Mouse (Mus musculus): ENCODE results near the gene Sptlc2. TPM values are rescaled to one million over a fixed set of nuclear protein-coding genes. Genes with fewer than 3 reads are reported as not detected.
A peak's percentile ranks its signal among the peaks of the same experiment; 100 is the strongest.

Gene Sptlc2
- total RNA-seq (2021), result 174 and 200 TPM in 2 replicates
- long read RNA-seq, experiment 1, full-length matches to known transcripts, result 116 of 134 reads
- long read RNA-seq, experiment 1, partial matches to known transcripts, result 4 of 134 reads
- long read RNA-seq, experiment 1, other reads (novel, unspliced or antisense), result 14 of 134 reads
- long read RNA-seq, experiment 2, full-length matches to known transcripts, result 67 of 84 reads
- long read RNA-seq, experiment 2, partial matches to known transcripts, result 5 of 84 reads
- long read RNA-seq, experiment 2, other reads (novel, unspliced or antisense), result 12 of 84 reads

DNA sequence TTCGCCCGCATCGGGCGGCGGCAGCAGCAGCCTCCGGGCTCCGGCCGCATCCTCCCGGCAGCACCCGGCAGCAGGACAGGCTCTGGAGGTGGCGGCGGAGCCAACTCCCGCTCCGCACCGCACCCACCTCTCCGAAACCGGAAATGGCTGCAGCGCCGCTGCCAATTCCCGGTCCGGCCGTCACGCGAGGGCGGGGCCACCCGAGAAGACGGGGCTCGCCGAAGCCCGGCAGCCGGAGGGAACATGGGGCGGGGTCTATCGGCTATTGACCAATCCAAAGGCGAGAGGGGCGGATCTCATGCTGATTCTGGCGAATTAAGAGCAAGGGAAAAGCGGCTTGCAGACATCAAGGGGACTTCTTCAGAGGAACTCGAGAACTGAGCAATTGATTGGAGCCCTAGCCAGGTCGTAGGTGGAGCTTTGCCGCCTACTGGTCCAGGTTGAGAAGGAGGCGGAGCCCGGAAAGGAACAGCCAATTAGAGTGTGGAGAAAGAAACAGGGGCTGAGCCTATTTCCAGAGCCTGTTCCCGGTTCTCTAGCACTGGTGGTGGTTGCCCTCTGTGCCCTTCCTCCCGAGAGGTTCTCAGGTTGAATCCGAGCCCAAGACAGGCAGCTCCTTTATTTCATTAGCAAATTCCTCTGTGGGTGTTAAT lies at the start of gene Sptlc2:
Gene Sptlc2 (minus strand): TSS at position 234 of the 653 bp plus-strand sequence.
- peak; percentile 100 for DNase-seq

DNA sequence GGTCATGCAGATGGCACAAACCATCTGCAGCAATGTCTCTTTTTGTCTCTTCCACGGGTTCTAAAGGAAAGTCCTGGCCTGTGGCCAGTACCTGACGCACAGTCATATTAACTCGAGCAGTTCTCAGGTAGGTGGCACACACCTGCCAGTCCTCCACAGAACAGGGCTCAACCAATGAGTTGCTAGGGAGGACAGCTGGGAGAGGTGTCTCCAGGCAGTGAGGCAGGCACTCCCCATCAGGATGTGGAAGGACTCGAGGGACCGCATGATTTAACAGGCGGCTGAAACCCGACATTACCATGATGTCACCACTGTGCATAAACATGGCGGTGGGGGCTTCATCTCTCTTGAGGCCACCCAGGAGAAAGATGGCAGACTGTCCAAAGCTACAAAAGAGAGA lies 40.7 kb upstream of the Sptlc2 start:
- no peak for DNase-seq

DNA sequence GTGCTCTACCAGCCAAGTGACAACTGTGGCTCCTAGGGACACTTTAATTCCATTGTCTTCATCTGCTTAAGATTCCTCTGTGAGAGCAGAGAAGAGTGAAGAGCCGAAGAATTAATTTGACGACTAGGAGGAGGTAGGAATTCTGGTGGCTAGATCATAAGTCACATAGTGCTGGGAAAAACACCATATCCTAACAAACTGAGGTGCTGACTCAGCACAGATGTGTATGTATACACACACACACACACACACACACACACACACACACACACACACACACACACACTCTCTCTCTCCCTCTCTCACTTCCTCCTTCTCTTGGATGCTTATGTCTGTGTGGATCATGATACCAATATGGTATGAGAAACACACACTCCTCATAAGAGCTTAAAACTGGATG lies 40.1 kb upstream of the Sptlc2 start:
- DNase-seq, result no peak

DNA sequence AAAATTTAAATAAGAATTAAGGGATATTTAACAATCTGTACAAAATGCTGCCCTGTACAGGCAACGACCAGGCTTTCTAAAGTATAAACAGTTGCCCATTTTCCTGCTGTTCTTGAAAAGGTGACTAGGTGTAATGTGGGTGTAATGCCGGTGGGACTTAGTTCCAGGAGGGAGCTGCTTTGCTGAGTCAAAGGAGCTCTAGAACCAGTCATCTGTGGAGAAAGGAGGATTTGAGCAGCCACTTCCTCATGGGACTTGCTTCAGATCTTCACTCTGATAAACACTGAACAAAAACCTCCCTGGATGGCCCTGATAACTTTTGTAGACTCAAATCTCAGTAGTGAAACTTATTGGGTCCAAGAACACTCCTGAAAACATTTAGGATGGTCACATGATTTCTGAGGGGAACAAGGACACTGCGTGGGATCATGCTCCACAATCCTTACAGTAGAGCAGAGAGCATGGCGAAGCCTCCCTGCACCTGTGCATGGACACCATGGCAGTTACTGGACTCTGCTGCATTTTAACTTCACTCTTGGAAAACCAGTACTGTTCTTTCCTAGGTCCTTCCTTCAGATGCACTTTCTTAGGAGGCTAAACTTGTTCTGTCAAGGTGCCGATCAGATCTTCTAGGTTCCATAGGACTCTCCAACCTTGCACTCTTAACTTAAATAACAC lies 38.3 kb upstream of the Sptlc2 start:
- no peak for DNase-seq

DNA sequence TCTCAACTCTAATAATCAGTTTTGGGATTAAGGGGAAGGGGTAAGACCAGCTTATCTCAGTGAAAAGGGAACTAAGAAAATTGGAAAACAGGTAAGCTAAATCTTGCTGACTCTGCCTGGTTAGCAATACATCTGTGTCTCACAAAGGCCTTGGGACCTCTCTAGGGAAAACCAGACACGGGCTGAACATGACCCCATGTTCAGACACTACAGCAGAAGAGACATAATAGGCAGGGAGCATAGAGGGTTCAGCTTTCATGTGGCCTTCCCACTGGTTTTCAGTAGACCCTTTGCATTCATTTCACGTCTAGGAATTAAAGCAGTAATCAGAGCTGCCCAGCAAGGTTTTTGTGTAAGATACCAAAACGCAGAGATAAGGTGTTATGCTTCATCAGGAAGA lies 36.4 kb upstream of the Sptlc2 start:
- DNase-seq, result no peak

DNA sequence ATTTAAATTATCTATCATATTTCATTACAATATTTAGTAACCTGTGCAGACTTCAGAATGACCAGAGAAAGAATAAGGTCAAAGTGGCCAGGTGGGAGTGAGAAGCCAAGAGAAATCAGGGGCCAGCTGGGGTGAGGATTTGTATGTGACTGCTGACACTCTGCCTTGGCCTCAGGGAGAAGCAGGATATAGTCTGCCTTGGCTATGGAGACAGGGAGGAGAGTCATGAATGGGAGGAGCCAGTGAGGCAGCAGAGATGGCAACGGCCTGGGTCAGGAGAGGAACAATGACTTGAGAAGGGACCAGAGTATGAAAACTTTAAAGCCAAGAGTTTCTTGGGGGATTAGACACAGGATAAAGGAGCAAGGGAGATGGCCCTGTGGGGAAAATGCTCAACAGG lies 35.5 kb upstream of the Sptlc2 start:
- DNase-seq, result no peak

DNA sequence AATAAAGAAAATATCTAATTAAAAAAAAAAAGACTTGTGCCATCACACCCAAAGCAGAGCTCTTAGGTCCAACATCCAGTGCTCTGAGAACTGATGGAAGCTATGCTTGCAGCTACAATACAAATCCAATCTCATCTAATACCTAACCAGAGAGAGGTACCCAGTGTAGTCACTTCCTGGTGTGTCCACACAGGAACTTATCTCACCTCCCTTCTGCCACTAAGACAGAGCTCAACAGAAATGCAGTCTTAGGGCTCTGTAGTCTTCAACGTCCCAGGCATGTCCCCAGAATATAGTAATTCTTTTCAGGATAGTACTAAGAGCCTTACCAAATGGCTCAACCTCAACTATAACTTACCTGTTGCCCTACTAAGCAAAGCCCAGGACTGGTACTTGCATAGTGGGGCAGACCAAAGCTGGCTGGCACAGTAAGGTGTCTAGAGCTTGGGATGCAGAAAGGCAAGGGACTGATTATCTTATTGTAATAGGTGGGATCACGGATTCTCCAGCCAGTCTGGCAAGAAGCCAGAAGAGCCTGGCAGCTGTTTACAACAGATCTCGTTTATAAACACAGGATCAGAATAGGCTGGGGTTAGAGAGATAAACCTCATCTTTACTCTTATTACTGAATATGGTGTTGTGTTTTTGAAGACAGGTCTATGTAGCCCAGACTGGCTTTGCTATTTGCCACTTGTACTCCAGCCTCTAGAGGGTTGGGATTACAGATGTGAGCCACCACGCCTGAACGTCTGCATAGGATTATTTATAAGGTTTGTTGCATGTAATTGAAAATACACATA lies 33.8 kb upstream of the Sptlc2 start:
- DNase-seq, result no peak

DNA sequence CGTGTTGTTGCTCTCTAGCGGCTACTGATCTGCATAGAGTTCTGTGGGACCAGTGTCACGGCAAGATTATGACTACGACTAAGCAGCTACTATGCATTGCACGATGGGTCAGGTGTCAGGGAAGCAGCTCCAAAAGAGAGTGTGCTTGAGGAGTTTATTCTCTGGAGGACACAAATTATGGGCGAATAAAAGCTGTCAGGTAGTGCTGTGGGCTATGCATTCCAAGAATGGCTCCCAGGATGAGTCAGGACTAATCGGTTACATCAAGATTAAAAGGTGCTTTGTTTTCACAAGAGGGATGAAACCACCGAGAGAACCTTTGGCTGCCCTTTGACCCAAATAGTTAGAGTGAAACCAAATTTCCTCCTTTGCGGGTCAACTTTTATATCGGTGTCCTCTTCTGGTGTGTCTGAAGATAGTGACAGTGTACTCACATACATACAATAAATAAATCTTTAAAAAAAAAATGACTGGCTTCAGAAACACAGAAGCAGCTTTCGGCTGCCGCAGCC lies 31.9 kb upstream of the Sptlc2 start:
- no peak for DNase-seq

DNA sequence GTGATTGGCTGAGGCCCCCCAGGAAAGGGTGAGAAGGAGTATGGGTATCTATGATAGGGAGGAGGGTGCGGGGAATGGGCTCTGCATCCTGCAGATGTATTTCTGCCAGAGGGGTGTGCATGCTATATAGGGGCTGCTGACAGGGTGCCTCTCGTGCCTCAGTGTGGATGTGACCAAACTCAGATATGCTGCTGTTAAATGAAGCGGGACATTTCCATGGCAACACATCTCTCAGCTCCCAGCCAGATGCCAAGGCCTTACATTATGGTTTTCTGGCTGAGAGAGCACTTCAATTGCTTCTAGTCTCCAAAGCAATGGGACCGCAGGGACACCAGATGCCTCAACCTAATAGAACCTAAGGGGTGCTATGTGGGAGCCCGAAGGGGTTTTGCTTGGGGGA lies 30.8 kb upstream of the Sptlc2 start:
- DNase-seq, result no peak

DNA sequence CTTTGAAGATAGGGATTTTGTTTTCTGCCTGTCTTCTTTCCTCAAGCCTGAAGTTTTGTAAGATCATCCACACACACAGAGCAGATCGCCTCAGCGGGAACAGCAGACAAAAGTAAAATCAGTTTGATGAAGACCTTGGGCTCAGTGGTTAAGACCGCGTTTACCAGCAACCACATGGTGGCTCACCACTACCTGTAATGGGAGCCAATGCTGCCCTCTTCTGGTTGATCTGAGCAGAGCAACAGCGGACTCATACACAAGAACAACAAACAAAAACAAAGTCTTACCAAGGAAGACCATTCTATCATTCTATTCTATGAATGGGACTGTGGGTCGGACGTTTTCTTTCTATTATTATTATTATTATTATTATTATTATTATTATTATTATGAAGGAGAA lies 28.5 kb upstream of the Sptlc2 start:
- peak; percentile 79 for DNase-seq

DNA sequence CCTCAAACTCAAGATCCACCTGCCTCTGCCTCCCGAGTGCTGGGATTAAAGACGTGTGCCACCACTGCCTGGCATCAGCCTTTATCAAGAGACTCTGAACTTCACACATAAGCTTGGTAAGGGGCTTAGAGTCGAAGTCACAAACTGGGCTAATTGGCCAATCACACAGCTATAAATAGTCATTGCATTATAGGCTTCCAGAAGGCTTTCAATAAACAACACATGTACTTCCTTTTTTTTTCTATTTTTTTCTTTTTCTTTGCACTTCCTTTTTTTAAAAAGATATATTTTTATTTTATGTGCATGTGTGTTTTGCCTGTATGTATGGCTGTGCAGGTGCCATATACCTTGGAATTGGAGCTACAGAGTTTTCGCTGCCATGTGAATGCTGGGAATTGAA lies 27.2 kb upstream of the Sptlc2 start:
- no peak for DNase-seq

DNA sequence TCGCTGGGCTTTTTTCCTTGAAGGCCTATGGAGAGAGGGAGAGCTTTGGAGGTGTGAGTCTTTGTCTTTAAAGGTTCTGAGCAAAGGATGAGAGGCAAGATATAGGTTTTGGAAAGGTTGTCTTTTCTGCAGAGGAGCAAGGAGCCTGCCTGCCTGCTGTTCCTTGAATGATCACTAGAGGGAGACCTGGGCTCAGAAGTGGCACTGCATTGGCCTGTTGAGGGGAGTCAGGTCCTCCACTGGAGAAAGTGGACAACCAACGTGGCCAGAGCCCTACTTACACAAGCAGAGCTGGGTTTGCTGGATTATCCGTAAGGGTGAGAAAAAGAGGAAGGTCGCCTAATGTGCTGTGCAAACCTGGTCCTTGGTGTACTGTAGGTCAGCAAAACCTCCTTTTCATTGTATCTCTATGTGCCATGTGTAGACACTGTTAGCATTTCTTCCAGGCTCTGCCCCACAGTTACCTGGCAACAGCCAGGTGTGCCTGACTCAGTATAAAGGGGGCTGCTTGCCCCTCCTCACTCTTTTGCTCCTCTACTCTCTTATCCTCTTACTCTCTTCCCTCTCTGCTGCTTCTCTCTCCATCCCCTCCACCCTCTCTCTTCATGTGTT lies 25.1 kb upstream of the Sptlc2 start:
- DNase-seq, result peak; percentile 83

DNA sequence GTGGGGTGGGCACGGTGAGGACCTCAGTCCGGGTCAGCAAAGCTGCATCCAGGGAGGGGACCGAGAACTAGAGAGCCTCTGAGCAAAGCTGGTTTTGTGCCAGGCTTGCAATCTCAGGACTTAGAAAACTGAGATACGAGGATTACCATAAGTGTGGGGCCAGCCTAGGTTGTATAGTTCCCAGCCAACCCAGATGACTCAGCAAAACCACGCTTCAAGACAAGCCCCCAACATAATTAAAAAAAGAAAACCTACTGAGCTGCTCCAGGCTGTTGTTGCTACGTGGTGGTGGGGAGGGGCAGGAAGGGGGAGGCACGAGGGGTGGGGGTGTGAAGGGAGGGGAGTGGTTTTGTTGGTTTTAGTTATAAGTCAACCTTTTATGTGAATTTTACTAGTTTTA lies 22.8 kb upstream of the Sptlc2 start:
- DNase-seq, result no peak

DNA sequence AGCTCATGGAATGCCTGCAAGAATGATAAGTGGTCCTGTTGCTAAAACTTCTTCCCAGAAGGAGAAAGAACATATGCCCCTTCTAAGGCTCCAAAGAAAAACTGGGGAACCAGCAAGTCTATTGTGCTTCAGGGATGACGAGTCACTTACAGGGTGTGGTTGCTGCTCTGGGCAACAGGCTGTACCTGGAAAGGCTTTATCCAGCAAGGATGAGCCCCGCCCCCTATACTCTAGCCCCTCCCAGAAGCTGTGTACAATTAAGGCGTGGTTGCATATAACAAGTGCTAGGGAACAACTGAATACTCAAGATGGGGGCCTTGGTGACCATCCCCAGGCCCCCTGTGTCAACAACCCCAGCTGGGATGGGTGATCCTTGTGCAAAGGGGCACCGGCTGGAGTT lies 21.0 kb upstream of the Sptlc2 start:
- no peak for DNase-seq

DNA sequence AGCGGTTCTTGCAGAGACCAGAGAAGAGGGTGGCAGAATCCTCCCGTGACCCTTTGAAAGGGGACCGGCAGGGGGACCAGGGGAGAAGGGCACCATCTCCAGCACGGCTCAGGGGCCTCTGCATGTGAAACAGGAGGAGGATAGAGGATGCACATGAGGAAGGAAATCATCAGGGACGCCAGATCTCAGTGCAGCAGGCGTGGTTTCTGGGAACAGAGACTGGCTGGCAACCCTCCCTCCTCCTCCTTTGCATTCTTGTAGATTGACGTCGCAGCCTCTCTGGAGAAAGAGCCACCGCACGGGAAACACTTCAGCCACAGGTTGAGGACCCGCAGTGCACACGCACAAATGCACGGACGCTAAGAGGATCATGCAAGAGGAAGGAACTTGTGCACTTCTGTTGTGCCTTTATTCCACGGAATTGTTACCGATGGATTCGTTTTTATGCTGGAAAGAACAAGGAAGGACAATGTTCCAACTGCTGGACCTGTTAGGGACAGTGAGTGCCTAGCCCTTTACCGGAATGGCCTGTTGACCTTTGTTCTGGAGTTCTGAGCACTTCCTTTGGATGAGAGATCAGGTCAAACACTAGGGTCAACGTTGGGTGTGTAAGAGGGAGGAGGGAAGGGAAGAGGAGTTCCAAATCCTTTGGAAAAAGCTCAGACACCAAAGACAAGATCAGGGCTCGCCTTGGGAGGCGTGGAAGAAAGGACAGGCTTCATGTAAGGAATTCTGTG lies 19.9 kb upstream of the Sptlc2 start:
- DNase-seq, result peak; percentile 73

DNA sequence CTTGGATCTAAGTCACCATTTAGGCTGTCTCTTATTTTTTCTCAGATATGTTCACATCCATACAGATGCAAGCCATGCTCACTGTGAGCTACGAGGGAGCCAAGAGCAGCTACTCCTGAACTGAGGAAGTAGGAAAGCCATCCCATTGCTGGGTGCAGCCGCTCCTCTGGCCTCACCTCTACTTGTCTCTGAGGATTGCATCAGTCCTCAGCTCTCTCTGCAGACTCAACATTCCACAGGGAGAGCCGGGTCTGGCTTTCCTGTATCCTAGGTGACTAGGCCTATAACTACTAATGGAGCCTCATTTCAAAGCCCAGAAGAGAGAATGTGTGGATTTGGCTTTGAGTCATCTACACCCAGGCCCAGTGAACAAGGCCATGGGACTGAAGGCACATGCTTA lies 17.6 kb upstream of the Sptlc2 start:
- DNase-seq, result no peak

DNA sequence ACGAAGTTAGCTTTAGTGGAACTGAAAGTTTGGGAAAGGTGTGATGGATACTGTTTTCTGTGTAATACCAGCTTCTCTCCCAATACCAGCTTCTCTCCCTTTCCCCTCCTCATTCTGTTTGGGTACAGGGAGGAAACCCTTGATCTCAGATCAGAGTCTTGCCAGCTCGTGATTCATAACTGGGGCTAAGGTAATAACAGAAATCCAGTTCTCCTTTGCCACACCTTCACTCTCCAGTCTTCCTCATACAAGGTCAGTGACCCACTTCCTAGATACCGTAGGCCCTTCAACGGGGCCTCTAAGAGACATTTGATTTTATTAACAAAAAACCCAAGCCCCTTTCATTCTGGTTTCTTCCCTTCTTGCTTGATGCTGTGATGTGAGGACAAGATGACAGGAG lies 17.0 kb upstream of the Sptlc2 start:
- DNase-seq, result no peak

DNA sequence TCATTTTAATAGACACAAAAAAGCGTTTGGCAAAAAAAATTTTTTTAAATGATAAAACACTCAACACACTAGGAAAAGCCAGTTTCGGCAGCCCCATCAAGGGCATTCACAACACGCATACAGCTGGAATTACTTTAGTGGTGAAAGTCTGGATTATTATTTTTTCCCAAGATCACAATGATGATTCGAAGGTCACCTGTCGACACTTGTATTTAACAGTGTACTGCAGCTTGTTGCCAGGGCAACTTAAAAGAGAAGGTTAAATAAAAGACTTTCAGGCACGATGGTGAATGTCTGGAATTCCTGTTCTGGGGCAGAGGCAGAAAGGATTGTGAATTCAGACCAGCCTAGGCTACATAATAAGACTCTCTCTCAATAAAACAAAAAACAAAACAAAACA lies 13.7 kb upstream of the Sptlc2 start:
- DNase-seq, result no peak

DNA sequence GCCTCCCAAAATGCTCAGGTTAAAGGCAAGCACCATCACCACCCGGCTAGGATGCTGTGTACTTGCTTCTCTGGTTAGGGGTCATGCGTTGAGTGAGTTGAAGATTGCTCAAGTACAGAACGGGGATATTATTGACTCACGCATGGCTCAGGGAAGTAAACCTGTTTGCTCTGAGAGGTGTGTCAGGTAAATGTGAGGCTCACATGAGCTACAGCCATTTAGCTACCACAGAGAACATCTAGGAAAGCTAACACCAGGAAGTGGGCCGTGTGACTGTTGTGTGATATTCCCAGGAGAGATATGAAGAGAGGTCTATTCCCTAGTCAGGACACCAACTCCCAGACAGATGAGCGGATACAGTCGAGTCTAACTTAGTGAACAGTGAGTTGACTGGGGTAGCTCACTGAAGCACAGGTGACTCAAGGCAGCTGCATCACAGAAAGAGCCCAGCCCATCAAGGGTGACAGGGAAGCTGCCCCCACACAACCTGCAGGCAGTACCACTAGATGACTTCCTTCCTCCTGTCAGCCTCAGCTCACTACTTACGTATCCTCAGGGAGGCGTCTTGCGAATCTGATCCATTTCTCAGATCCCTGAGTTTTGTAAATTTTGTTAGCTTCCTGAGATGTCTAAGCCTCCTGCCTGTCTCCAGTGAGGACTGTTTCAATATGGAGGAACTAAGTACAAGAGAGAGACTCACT lies 11.1 kb upstream of the Sptlc2 start:
- no peak for DNase-seq

DNA sequence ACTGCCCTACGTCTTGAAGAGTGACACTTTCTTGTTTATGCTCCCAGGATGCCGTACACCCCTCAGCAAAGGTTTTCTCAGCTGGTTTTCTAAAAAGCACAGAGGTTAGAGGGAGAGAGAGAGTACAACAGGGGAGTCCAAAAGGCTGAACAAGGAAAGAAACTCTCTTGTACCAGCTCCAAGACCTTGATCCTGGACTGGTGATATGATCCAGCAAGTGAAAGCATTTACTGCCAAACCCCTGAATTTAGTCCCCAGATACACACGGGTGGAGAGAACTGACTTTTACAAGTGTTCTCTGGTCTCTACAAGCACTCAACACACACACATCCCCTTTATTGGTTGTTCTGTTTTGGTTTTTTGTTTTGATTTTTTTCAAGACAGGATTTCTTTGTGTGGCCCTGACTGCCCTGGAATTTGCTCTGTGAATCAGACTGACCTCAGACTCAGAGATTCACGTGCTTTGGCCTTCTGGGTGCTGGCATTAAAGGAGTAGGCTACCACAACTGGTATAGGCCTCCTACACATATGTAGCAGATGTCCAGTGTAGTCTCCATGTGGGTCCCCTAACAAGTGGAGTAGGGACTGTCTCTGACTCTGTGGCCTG lies 9.8 kb upstream of the Sptlc2 start:
- DNase-seq, result peak; percentile 65
